Mouse (Mus musculus) spleen, adult 2 months (tissue): ENCODE measurements around the gene Cnpy1. TPM values are rescaled to one million over a fixed set of nuclear protein-coding genes. Genes with fewer than 3 reads are reported as not detected.

ENCODE experiments used
- DNase-seq, 2 experiments: peaks; one replicate each; pipeline versions ENCODE4 v3.0.0 to v3.0.0-alpha.2; 2012 to 2021; ENCODE audit warnings: low spot score in 2 of 2, low read depth in 1 of 2
- H3K27ac ChIP-seq: fragments of 200-500 bp; 2 replicates; pipeline ENCODE4 v1.5.1; 2012; ENCODE audit warnings: low read length, inconsistent platforms; ENCODE audit not compliant: insufficient read depth
- H3K27me3 ChIP-seq: fragments of 200-500 bp; 2 replicates; pipeline ENCODE4 v1.6.1; 2012; ENCODE audit warnings: mild to moderate bottlenecking, moderate library complexity, low read length, inconsistent platforms; ENCODE audit not compliant: control insufficient read depth, insufficient read depth
- H3K36me3 ChIP-seq: fragments of 200-500 bp; 2 replicates; pipeline ENCODE4 v1.6.1; 2012; ENCODE audit warnings: mild to moderate bottlenecking, low read length, inconsistent platforms; ENCODE audit not compliant: control insufficient read depth, insufficient read depth
- H3K4me1 ChIP-seq: fragments of 200-500 bp; 2 replicates; pipeline ENCODE4 v1.6.1; 2011; ENCODE audit warnings: inconsistent platforms; ENCODE audit not compliant: control insufficient read depth, insufficient read depth, insufficient read length
- H3K4me3 ChIP-seq: fragments of 200-500 bp; 2 replicates; pipeline ENCODE4 v1.5.1; 2011; ENCODE audit warnings: mild to moderate bottlenecking, inconsistent platforms; ENCODE audit not compliant: insufficient read depth, insufficient read length; ENCODE audit errors: extremely low read depth
- CTCF ChIP-seq: fragments of 200-500 bp; IDR thresholded peaks from 2 replicates; pipeline ENCODE4 v1.5.1; 2011; ENCODE audit warnings: mild to moderate bottlenecking, inconsistent platforms; ENCODE audit not compliant: insufficient read depth, insufficient read length, insufficient replicate concordance; ENCODE audit errors: extremely low read depth
- POLR2A ChIP-seq: fragments of 200-500 bp; IDR thresholded peaks from 2 replicates; pipeline ENCODE4 v1.6.1; 2011; ENCODE audit warnings: low read depth, low read length, inconsistent platforms
- WGBS: fragments of 180-500 bp; shearing (Covaris S2); methylation state at CpG from one replicate; pipeline ENCODE4 v1.1.7; 2018; 5-methylcytosine and 5-hydroxymethylcytosine counted together
- polyA plus RNA-seq: library from polyadenylated mRNA; depleted of rRNA; stranded (reverse); fragments of >200 nt; gene quantifications from 2 replicates; pipeline ENCODE4 v1.2.3, GENCODE M21; 2012

Gene Cnpy1
- polyA plus RNA-seq, 1 experiment, result not detected

- Histone ChIP-seq H3K4me1 (no peaks in the 10 kb centered on the region; the same call in 1 of the 2 replicates), H3K4me3 (no peak overlapping the region), H3K36me3 (no peaks in the 10 kb centered on the region), H3K27ac (no peak overlapping the region), H3K27me3 (peaks cover 17% of the 10 kb centered on the region)
- no peak for DNase-seq
- TF ChIP-seq POLR2A, result no peak
- no peak for TF ChIP-seq CTCF
- 17% methylated on average over 20 of the region's 20 CpGs for WGBS
Measured at GRCm38 (mm10) chr5:28208726-28209520, 36.7 kb downstream of the Cnpy1 start.

GRCm38 (mm10) chr5:28207043-28207442, 38.6 kb downstream of the Cnpy1 start:
- DNase-seq, result no peak
- WGBS, result 68% methylated on average over 4 of the region's 4 CpGs
- TF ChIP-seq POLR2A (no peak), CTCF (no peak)
- Histone ChIP-seq H3K27ac (no peak overlapping the region), H3K4me1 (no peaks in the 10 kb centered on the region; the same call in 1 of the 2 replicates), H3K27me3 (peaks cover 15% of the 10 kb centered on the region), H3K36me3 (no peaks in the 10 kb centered on the region), H3K4me3 (no peak overlapping the region)

- 41% methylated on average over 4 of the region's 4 CpGs for WGBS
- peaks cover 12% of the 10 kb centered on the region for H3K27me3 ChIP-seq
- no peak for TF ChIP-seq CTCF
- TF ChIP-seq POLR2A, result no peak
Measured at GRCm38 (mm10) chr5:28206448-28206847, 39.2 kb downstream of the Cnpy1 start.

GRCm38 (mm10) chr5:28204678-28205077, 40.9 kb downstream of the Cnpy1 start:
- Histone ChIP-seq H3K4me3 (no peak overlapping the region), H3K27ac (no peak overlapping the region), H3K27me3 (peaks cover 8% of the 10 kb centered on the region), H3K36me3 (no peaks in the 10 kb centered on the region), H3K4me1 (no peaks in the 10 kb centered on the region)
- WGBS, result 80% methylated on average over 2 of the region's 2 CpGs
- no peak for TF ChIP-seq CTCF
- TF ChIP-seq POLR2A, result no peak
- DNase-seq, result no peak

More at GRCm38 (mm10) chr5:28206448-28206847, 39.2 kb downstream of the Cnpy1 start:
- no peaks in the 10 kb centered on the region for H3K36me3 ChIP-seq
- no peaks in the 10 kb centered on the region; the same call in 1 of the 2 replicates for H3K4me1 ChIP-seq
- no peak for DNase-seq
- H3K27ac ChIP-seq, result no peak overlapping the region
- no peak overlapping the region for H3K4me3 ChIP-seq

- 69% methylated on average over 6 of the region's 6 CpGs for WGBS
- TF ChIP-seq CTCF, result no peak
- no peaks in the 10 kb centered on the region for H3K4me1 ChIP-seq
- H3K36me3 ChIP-seq, result no peaks in the 10 kb centered on the region
- no peak overlapping the region for H3K27ac ChIP-seq
- no peak for DNase-seq
- H3K4me3 ChIP-seq, result no peak overlapping the region
- H3K27me3 ChIP-seq, result no peaks in the 10 kb centered on the region
Measured at GRCm38 (mm10) chr5:28203086-28203485, 42.5 kb downstream of the Cnpy1 start.

GRCm38 (mm10) chr5:28199089-28199873, 46.3 kb downstream of the Cnpy1 start:
- TF ChIP-seq CTCF (no peak), POLR2A (no peak)
- H3K4me1 ChIP-seq, result no peaks in the 10 kb centered on the region
- no peak for DNase-seq
- H3K36me3 ChIP-seq, result no peaks in the 10 kb centered on the region
- WGBS, result 57% methylated on average over 7 of the region's 7 CpGs
- no peak overlapping the region for H3K27ac ChIP-seq
- H3K4me3 ChIP-seq, result no peak overlapping the region
- H3K27me3 ChIP-seq, result no peaks in the 10 kb centered on the region
